Mouse (Mus musculus) myocyte (in vitro differentiated cells): Measurements from ENCODE around the gene Slc5a1.

Experiments
- CEBPB ChIP-seq: IDR thresholded peaks from 2 replicates; pipeline ENCODE4 v1.6.1; 2011; ENCODE audit warnings: mild to moderate bottlenecking, moderate library complexity; ENCODE audit not compliant: poor library complexity, insufficient read depth, severe bottlenecking
- E2F4 ChIP-seq: IDR thresholded peaks from one replicate; pipeline ENCODE4 v1.6.1; 2011; ENCODE audit warnings: mild to moderate bottlenecking, control low read depth, moderate library complexity; ENCODE audit not compliant: insufficient read depth
- MYOG ChIP-seq, 3 experiments: IDR thresholded peaks; one replicate each; pipeline ENCODE4 v1.6.1; 2011; ENCODE audit warnings: control low read depth in 2 of 3, low read depth in 2 of 3, mild to moderate bottlenecking in 2 of 3; ENCODE audit not compliant: insufficient read length in 2 of 3, control insufficient read depth in 1 of 3, insufficient read depth in 1 of 3
- POLR2A ChIP-seq: IDR thresholded peaks from one replicate; pipeline ENCODE4 v1.6.1; 2011; ENCODE audit warnings: low read depth, mild to moderate bottlenecking, control low read depth, moderate library complexity; ENCODE audit not compliant: insufficient read length
- POLR2AphosphoS2 ChIP-seq: IDR thresholded peaks from one replicate; pipeline ENCODE4 v1.6.1; 2011; ENCODE audit warnings: low read depth, control low read depth; ENCODE audit not compliant: insufficient read length
- SRF ChIP-seq: IDR thresholded peaks from one replicate; pipeline ENCODE4 v1.6.1; 2011; ENCODE audit warnings: low read depth; ENCODE audit not compliant: control insufficient read depth, insufficient read length
- TCF12 ChIP-seq: IDR thresholded peaks from one replicate; pipeline ENCODE4 v1.6.1; 2011; ENCODE audit warnings: mild to moderate bottlenecking, control low read depth; ENCODE audit not compliant: poor library complexity, insufficient read depth, severe bottlenecking
- TCF3 ChIP-seq: IDR thresholded peaks from one replicate; pipeline ENCODE4 v1.6.1; 2011; ENCODE audit warnings: low read depth, control low read depth; ENCODE audit not compliant: insufficient read length
- USF1 ChIP-seq: IDR thresholded peaks from one replicate; pipeline ENCODE4 v1.6.1; 2011; ENCODE audit warnings: low read depth, mild to moderate bottlenecking, control low read depth, moderate library complexity

DNA sequence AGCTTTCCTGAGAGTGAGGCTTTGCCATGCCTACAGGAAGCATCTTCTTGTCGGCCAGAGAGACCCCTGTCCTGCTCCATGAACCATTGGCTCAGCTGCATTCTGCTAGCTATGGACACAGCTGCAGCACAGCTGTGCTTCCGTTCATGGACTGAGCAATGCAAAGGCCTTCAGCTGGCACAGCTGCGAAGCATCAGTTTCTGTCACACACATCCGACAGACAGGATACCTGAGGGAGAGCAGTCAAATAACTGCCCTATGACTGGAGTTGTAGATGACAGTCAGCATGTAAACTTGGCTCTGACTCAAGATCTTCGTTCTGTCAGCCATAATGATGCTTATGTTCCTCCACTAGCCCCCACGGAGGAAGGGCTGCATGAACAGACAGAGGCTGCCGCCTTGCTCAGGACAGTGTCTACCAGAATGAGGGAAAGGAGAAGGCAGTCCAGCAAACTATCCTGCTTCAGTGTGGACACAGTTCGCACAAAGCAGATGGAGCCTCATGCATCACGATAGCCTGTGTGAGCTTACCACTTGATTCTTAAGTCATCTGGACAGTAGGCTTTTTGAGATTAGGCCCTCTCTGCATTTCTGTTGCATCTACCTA is 91.3 kb downstream of the Slc5a1 start:
- no peak for TF ChIP-seq POLR2AphosphoS2
- no peak for TF ChIP-seq E2F4
- TF ChIP-seq TCF12: no peak
- no peak for TF ChIP-seq MYOG (IDR thresholded peaks at IDR 0.05; ENCODE audit: control insufficient read depth in 1 of 3, insufficient read depth in 1 of 3, insufficient read length in 2 of 3, low read depth in 2 of 3)
- TF ChIP-seq POLR2A: no peak
- TF ChIP-seq TCF3: no peak
- TF ChIP-seq SRF: no peak
- TF ChIP-seq USF1: no peak
- no peak for TF ChIP-seq CEBPB
